Mouse (Mus musculus) C2C12 (cell line): ENCODE data around the gene Stxbp4. TPM values are rescaled to one million over a fixed set of nuclear protein-coding genes. Genes with fewer than 3 reads are reported as not detected.

Experiments used
- H3K27me3 ChIP-seq: one replicate; pipeline ENCODE4 v1.6.1; 2011; ENCODE audit not compliant: control insufficient read depth, insufficient read depth, insufficient read length
- H3K36me3 ChIP-seq: one replicate; pipeline ENCODE4 v1.6.1; 2011; ENCODE audit not compliant: control insufficient read depth, insufficient read depth
- H3K4me3 ChIP-seq: one replicate; pipeline ENCODE4 v1.5.1; 2011; ENCODE audit warnings: mild to moderate bottlenecking, control low read depth; ENCODE audit not compliant: poor library complexity, insufficient read depth, severe bottlenecking
- H3K79me2 ChIP-seq: one replicate; pipeline ENCODE4 v1.6.1; 2011; ENCODE audit not compliant: control insufficient read depth, insufficient read depth
- H3K79me3 ChIP-seq: one replicate; pipeline ENCODE4 v1.6.1; 2011; ENCODE audit warnings: low read depth, control low read depth
- H3ac ChIP-seq: one replicate; pipeline ENCODE3; 2011; ENCODE audit warnings: low read depth; ENCODE audit not compliant: control insufficient read depth, insufficient read length
- CEBPB ChIP-seq: IDR thresholded peaks from one replicate; pipeline ENCODE4 v1.6.1; 2011; ENCODE audit warnings: low read depth, mild to moderate bottlenecking, control low read depth, moderate library complexity
- CTCF ChIP-seq: IDR thresholded peaks from one replicate; pipeline ENCODE4 v1.5.1; 2011; ENCODE audit not compliant: control insufficient read depth, insufficient read depth, insufficient read length
- FOSL1 ChIP-seq: IDR thresholded peaks from one replicate; pipeline ENCODE4 v1.8.0; 2011; ENCODE audit warnings: mild to moderate bottlenecking, low read length; ENCODE audit not compliant: poor library complexity, insufficient read depth, severe bottlenecking
- MAX ChIP-seq: IDR thresholded peaks from one replicate; pipeline ENCODE4 v1.6.1; 2011; ENCODE audit warnings: mild to moderate bottlenecking, control low read depth
- MYOD1 ChIP-seq: IDR thresholded peaks from one replicate; pipeline ENCODE4 v1.6.1; 2011; ENCODE audit warnings: low read depth; ENCODE audit not compliant: control insufficient read depth, insufficient read length
- MYOG ChIP-seq: IDR thresholded peaks from one replicate; pipeline ENCODE4 v1.6.1; 2011; ENCODE audit not compliant: control insufficient read depth, insufficient read length; ENCODE audit errors: extremely low read depth
- USF1 ChIP-seq: IDR thresholded peaks from one replicate; pipeline ENCODE4 v1.6.1; 2011; ENCODE audit warnings: low read depth, mild to moderate bottlenecking, control low read depth, moderate library complexity
- polyA plus RNA-seq: library from polyadenylated mRNA; unstranded; fragments of >200 nt; fragmentation: generic; extraction: Trizol; gene quantifications from one replicate; pipeline ENCODE4 v1.2.1, GENCODE M21; 2012; ENCODE audit warnings: missing spikeins

The Stxbp4 gene
- polyA plus RNA-seq, 1 experiment: 3.7 TPM

DNA sequence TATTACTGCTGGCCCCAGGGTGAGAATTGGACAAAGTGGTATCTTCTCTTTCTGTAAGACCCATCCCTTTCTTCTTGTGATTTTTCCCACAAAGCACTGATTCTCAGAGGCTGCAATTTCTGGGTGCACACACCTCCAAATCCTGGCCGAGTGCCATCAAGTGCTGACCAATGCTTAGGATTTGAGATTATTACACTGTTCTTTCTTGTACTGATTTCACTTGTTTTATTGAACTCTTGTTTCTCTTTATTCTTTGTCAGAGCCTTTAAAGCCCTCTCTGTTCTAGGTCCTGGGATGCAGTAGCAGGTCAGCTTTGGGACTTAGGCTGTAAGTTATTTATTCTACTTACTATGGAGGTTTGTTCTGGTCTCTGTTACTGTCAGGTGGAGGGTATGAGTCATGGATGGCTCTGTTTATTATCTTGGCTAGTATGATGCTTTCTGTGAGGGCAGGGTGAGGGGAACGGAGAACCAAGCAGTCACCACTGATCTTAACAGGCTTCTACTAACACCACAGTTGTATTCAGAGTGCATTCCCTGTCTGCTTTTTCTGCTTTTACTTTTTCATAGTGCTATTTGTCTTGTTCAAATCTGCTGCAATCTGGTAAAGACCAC, 67.1 kb downstream of the Stxbp4 start:
- H3K27me3 ChIP-seq: no peaks in the 10 kb centered on the region
- no peak overlapping the region for H3K4me3 ChIP-seq
- H3K36me3 ChIP-seq: peaks cover 29% of the 10 kb centered on the region
- TF ChIP-seq USF1 (no peak), FOSL1 (no peak), CTCF (no peak), MYOG (no peak), MAX (no peak), CEBPB (no peak), MYOD1 (no peak)
- H3ac ChIP-seq: no peak overlapping the region
- no peaks in the 10 kb centered on the region for H3K79me3 ChIP-seq
- no peaks in the 10 kb centered on the region for H3K79me2 ChIP-seq

DNA sequence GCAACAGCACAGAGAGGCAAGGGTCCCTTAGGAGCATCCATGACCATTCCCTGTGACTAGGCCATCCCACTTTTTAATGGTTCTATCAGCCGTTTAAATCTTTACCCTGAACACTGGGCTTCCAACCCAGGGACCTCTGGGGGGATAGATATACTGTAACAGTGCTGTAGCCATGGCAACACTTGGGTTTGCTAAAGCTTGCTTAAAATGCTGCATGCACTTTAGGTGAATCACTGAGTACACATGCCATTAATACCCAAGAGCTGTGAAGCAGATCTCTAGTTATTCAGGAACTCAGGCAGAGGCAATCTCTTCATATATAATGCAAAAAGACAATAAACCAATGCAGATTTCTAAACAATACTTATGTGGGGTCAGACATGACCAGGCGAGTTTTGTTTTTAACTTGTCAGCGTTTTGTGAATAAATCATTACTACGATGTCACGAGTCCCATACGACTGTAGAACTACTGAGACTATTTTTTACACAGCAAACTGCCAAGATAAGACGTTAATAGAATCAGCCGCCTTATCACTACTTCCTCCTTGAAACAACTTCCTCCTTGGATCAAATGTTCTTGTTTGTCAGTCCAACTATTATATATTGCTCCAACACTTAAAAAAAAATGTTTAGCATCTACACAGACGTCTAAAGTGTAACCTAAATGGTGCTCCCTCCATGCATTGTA, 79.4 kb downstream of the Stxbp4 start:
- no peaks in the 10 kb centered on the region for H3K27me3 ChIP-seq
- no peak overlapping the region for H3ac ChIP-seq
- no peak overlapping the region for H3K4me3 ChIP-seq
- TF ChIP-seq FOSL1 (no peak), CEBPB (no peak), MYOG (no peak), MYOD1 (no peak), CTCF (no peak), USF1 (no peak)
- no peaks in the 10 kb centered on the region for H3K79me3 ChIP-seq
- peaks cover 6% of the 10 kb centered on the region for H3K36me3 ChIP-seq
- H3K79me2 ChIP-seq: no peaks in the 10 kb centered on the region

DNA sequence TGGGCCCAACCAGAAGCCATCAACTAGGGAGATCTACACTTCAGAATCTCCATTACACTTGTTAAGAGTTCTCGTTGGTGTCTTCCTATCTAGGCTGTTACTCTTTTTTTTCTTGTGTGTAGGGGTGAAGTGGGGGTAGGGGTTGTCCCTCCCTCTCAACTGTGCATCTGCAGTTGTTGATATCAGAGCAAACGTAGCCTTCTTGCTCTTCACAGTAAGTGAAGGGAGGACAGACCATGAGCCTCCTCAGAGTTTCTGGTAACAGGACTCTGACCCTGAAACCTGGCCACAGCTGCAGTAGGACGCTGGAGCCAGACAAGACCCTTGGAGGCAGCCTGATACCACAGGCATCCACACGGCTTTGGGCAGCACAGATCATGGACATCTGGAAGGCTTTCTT, 81.4 kb downstream of the Stxbp4 start:
- Histone ChIP-seq H3K79me3 (no peaks in the 10 kb centered on the region), H3K36me3 (peaks cover 2% of the 10 kb centered on the region), H3K79me2 (no peaks in the 10 kb centered on the region)

DNA sequence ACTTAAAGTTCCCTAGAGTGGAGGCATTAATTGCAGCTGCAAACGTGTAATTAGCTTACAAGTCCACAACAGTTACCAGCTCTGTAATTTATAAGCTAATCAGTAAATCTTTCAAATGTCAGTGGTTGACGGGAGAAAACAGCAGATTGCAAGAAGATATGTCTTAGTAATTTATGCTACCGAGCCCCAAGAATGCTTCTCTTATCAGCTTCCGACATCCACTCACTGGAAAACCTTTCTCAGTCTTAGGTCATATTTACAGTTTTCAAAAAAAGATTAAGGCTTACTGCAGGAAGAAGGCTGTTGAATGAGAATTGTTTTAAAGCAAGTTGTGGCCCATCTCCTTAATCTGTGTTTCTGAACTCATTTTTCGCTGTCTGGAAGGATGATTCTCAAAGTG, 83.9 kb downstream of the Stxbp4 start:
- H3K36me3 ChIP-seq: no peaks in the 10 kb centered on the region
- H3K79me3 ChIP-seq: no peaks in the 10 kb centered on the region
- H3K79me2 ChIP-seq: no peaks in the 10 kb centered on the region
- H3K4me3 ChIP-seq: no peak overlapping the region
- H3K27me3 ChIP-seq: no peaks in the 10 kb centered on the region
- TF ChIP-seq CTCF (no peak), CEBPB (no peak), MYOD1 (no peak), USF1 (no peak), FOSL1 (no peak), MAX (no peak), MYOG (no peak)
- H3ac ChIP-seq: no peak overlapping the region

More for the DNA sequence above, 81.4 kb downstream of the Stxbp4 start:
- H3K4me3 ChIP-seq: no peak overlapping the region
- no peaks in the 10 kb centered on the region for H3K27me3 ChIP-seq
- TF ChIP-seq CTCF (no peak), USF1 (no peak), MYOG (no peak), CEBPB (no peak), MYOD1 (no peak), MAX (no peak), FOSL1 (no peak)
- H3ac ChIP-seq: no peak overlapping the region

DNA sequence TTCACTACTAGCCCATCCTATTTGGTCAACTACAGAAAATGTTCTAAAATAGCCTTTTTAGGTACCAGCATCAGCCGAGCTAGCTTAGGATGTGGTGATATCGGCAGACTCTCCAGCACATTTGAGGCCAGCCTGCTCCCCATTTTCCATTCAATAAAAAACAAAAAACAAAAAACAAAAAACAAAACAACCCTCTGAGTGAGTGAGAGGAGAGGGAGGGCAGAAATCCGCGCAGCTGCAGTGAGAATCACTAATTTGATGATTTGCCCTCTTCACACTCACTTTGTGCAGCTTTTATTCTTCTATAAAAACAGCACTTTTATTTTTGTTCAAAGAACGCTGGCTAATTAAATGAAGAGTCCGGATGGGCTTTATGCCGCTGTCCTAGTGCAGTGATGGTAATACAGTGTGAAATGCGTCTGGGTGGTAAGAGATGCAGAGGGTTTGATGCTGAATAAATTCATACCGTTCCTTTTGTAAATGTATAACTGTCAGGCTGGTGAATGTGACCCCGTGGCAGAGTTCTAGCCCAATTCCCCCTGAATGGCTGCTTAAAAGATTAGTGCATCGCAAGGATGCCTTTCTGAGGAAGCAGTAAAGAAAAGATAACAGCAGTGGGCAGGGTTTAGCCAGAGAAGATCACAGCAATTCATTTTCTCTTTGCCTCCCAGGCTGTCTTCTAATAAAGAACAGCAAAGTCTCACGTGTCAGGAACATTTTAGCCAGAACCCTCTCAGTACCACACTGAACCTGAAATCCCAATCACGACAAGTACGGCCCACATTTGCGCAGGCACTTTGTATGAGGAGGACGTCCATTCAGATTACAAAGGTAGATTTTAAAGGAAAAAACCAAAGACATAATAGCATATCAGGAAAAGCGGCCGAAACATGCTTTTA, 85.3 kb downstream of the Stxbp4 start:
- TF ChIP-seq MYOD1 (no peak), CEBPB (no peak), MAX (no peak), MYOG (no peak), CTCF (no peak), USF1 (no peak), FOSL1 (no peak)
- no peaks in the 10 kb centered on the region for H3K27me3 ChIP-seq
- no peak overlapping the region for H3K4me3 ChIP-seq
- no peaks in the 10 kb centered on the region for H3K79me3 ChIP-seq
- H3ac ChIP-seq: no peak overlapping the region
- H3K79me2 ChIP-seq: no peaks in the 10 kb centered on the region
- no peaks in the 10 kb centered on the region for H3K36me3 ChIP-seq

DNA sequence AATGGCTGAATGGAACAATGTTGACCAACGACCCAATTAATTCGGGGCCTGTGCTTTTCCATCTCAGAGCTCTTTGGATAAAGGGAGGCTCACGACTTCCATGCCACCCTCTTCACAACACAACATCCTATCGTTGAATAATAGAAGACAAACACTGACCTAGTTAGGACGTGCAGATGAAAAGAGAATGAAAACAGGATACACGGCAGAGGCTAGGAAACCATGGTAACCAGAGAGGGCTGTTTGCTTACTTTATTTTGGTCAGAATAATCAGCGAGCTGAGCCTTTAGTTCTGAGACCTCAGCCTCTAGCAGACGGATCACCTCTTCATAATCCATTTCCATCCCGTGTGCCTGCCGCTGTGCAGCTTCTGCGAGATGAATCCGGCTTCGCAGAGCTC, 89.3 kb downstream of the Stxbp4 start:
- TF ChIP-seq USF1 (no peak), CTCF (no peak), MYOG (no peak), CEBPB (no peak), FOSL1 (no peak), MAX (no peak), MYOD1 (no peak)
- H3K4me3 ChIP-seq: no peak overlapping the region
- H3K36me3 ChIP-seq: peaks cover 4% of the 10 kb centered on the region
- H3K79me2 ChIP-seq: no peaks in the 10 kb centered on the region
- H3ac ChIP-seq: no peak overlapping the region
- H3K79me3 ChIP-seq: no peaks in the 10 kb centered on the region
- H3K27me3 ChIP-seq: no peaks in the 10 kb centered on the region
